Mouse (Mus musculus) c-Kit-positive CD71-positive TER-119-positive erythroid progenitor cells, embryonic 14.5 days (primary cell): ENCODE measurements around the gene Tbc1d1.
"Not testable (repeated sequence)": the region's sequence is repeated elsewhere in the genome, so short reads cannot be mapped to it uniquely, and the experiment has no call there.

ENCODE experiments used
- DNase-seq: peaks from one replicate; pipeline ENCODE4 v3.0.0-alpha.2; 2013; ENCODE audit warnings: low spot score

Tbc1d1 gene

GRCm38 (mm10) chr5:64358639-64359584, 202.8 kb downstream of the Tbc1d1 start:
- DNase-seq: no peak

DNA sequence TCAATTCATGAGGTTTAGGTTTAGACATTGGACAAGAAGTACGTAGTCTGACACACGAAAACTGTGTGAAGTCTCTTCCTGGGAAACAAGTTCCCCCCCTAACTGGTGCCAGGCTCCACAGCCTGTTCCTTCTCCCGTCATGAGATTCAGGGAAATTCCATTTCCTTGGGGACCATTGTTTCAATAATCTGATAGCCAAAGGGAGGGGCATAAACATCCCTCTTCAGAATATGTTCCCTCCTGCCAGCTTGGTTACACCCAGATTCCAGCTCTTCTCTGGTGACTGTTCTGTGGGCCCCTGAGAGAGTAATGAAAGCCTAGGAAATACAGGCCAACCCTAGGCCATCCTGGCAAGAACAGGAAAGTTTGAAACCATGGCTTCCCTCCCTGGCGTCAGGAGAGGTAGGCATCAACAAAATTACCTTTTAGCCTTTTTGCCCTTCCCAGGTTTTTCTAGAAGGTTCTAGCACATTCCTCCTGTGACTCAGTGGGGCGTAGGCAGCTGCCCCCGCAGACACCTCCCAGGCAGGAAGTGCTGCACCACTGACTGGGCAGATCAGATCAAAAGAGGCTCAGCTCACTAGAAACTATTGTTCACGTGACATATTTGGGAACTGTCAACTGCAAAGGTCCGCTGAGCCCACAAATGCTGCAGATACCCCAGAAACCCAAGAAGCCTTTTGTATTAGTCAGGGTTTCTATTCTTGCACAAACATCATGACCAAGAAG, 204.2 kb downstream of the Tbc1d1 start:
- peak; percentile 40 for DNase-seq

GRCm38 (mm10) chr5:64360876-64361268, 204.8 kb downstream of the Tbc1d1 start:
- not testable (repeated sequence) for DNase-seq

DNA sequence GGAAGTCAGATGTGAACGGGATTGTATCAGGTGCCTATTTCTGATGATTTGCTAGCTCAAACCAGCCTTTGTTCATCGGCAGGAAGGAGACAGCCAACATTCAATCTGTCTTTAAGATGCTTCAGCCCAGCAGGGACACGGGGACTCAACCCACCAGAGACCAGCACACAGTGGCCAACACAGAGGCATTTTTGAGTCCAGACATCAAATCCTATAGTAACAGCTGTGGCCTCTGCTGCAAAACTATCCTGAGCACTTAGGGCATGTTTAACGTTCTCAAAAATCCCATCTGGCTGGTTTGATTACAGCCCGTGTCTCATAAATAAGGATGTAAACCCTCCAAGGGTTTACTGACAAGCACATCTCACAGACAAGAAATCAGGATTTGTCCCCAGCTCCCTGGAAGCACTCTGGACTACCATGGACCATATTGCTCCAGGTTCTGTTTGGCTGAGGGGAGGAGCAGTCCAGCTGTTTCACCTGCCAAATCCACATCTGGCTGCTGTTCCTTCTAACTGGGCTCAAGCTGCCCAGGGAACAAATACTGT, 207.8 kb downstream of the Tbc1d1 start:
- DNase-seq: no peak

GRCm38 (mm10) chr5:64364432-64365125, 208.5 kb downstream of the Tbc1d1 start:
- DNase-seq: peak; percentile 31

- DNase-seq: no peak
Measured at GRCm38 (mm10) chr5:64365187-64366066, 209.3 kb downstream of the Tbc1d1 start.

DNA sequence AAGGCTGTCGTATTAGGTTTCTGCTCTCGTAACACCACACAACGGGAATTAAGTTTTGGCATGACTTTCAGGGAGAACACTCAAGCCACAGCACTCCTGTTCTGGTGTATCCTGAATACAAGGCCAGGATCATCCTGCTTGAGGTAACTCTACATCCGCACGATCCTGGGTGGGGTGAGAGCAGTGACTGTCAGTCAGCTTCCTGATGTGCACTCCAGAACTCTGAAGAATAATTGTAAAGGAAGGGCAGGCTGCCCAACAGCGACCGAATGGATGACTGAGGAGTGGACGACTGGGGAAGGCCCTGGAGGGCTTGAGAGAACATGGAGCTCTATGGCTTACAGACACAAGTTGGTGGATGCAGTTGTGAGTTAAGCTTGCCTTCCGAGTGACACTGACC, 210.0 kb downstream of the Tbc1d1 start:
- DNase-seq: no peak

DNA sequence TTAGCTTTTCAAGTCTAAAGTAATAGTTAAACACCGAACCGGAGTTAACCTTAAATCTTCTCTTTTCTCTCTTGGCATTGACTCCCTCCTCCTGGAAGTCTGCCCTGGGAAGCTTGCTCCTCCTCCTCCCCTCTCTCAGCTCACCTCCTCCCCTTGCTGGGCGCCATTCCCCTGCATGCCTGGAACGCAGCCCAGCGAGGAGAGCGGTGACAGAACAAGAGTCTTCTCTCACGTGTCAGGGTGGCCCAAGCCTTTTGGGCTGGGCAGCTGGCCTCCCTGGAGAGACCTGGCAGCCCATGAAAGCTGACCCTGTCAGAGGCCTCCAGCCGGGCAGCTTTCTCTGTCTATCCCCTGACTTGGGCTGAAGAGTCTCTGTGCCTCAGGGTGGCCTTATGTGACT, 211.3 kb downstream of the Tbc1d1 start:
- DNase-seq: no peak

- no peak for DNase-seq
Measured at GRCm38 (mm10) chr5:64371331-64371831, 215.3 kb downstream of the Tbc1d1 start.

DNA sequence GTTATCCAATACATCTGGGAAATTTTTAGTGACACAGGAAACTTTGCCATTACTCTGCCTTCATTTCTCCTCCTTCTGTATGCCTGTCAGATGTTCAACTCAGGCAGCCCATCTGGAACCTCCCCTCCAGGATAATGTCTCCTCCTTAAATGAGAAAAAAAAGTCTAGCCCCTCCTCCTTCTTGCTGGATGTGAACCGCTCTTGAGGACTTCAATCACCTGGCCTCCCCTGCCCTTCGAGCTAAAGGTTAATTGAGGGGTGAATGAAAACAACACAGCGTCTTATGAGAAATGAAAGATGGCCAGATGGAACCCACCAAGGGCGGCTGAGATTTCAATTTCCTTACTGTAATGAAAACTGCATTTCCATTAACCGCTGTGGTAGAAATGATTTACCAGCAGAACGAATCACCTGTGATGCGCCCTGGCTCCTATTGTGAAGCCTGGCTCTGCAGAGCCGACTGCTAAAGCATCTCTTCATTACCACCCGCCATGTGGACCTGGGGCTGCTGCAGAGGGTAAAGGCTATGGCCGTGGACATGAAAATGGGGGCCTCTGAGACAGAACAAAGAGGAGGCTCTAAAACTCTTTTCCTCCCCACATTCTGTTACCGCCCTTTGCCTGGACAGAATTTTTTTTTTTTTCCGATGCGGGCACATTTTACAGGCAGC, 216.3 kb downstream of the Tbc1d1 start:
- no peak for DNase-seq

GRCm38 (mm10) chr5:64373695-64374094, 217.6 kb downstream of the Tbc1d1 start:
- no peak for DNase-seq

GRCm38 (mm10) chr5:64375851-64376250, 219.7 kb downstream of the Tbc1d1 start:
- DNase-seq: no peak

DNA sequence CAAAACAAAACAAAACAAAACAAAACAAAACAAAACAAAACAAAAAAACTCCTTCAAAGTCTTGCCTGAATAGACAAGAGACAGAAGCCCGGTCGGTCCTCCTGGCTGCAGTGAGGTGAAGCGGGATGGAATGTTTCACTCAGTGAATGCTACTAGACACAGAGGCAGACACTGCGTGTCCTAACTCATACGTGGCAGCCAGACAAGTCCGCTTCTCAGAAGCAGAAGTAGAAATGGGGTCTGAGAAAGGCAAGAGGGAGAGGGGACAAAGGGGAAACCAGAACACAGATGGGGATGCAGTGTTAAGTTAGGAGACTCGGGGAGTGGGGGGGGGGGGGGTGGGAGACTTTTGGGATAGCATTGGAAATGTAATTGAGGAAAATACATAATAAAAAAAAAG, 220.4 kb downstream of the Tbc1d1 start:
- DNase-seq: no peak

GRCm38 (mm10) chr5:64377705-64378104, 221.6 kb downstream of the Tbc1d1 start:
- no peak for DNase-seq

- DNase-seq: no peak
Measured at GRCm38 (mm10) chr5:64378591-64379275, 222.6 kb downstream of the Tbc1d1 start.

DNA sequence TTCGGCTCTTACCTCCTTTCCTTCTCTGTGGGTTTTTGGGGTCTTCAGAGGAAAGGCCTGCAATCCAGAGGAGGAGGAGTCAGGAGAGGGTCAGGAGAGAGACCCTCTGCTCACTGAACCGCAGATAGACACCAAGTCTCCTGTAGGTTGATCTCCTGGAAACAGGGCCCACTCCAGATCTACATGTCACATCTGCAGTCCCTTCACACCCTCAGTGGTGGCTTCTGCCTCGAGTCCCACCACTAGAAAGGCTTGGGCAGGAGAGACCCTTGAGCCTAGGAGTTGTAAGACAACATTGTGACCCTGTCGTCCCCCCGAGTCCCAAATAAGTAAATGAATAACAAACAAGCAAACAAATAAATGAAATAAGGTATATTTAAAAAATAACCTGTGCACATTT, 223.7 kb downstream of the Tbc1d1 start:
- no peak for DNase-seq

GRCm38 (mm10) chr5:64380698-64381375, 224.7 kb downstream of the Tbc1d1 start:
- DNase-seq: peak; percentile 50

- peak; percentile 8 for DNase-seq
Measured at GRCm38 (mm10) chr5:64381538-64381937, 225.4 kb downstream of the Tbc1d1 start.

- peak; percentile 74 for DNase-seq
Measured at GRCm38 (mm10) chr5:64382451-64383057, 226.4 kb downstream of the Tbc1d1 start.
